13 mouse cellular contexts compared by ENCODE assay signal in the genomic region with DNA sequence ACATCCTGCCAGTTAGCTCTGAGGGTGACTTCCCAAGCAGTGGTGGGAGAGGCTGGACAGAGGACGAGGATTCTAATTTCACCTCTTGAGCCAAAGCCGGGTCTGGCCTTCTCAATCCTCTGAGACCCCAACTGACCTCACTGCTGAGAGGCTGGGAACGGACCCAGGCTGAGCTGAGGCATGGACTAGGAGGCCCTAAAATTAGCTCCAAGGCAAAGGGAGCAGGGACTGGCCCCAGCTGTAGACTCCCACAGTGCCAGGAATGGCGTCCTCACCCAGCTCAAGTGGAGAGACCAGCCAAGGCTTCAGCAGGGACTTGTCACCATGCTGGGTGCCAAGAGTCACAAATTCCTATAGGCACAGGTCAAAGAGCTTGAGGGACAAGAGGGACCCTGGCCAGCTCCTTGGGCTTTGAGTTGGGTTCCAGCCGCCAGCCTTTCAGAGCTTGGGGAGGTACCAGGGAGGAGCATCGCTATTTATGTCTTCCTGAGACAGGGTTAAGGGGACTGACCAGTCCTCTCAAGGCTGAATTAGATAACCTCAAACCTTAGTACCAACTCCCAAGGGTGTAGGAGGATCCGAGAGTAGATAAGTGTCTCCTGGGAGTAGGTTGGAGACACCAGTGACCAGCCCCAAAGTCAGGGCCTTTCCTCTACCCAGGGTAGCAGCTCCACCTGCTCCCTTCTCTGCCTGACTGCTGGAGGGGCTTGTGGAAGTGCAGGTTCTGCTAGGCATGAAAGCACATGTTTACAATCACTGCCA. TPM values are rescaled to one million over a fixed set of nuclear protein-coding genes. Genes with fewer than 3 reads are reported as not detected.
DNase-seq lines count a peak whose midpoint lies in the region; ATAC-seq lines count a peak whose summit lies in the region.
"Had no signal": no experiment of that assay in that cellular context is flagged by ENCODE, and none has a peak within 500 bp of the region (broad histone marks: within the 10 kb centered on the region; RNA-seq: fewer than 3 reads in every experiment).

No protein-coding gene starts in this region.

- DNase-seq in kidney, postnatal 4 days = peak; percentile 47 to 62
- DNase-seq in gastrocnemius, postnatal 4 days (ENCODE audit: low spot score in 2 of 2) = peak; percentile 46 to 63
- peak; percentile 68 to 79 for DNase-seq in heart, postnatal 36 days
- DNase-seq in adrenal gland, postnatal 25 days = no peak
- DNase-seq: cerebellum, adult 11 months; liver; spleen, adult 18-20 months; thymus, adult 2 months had no signal

- H3K36me3 ChIP-seq in kidney, embryonic 14.5 days (ENCODE audit: control insufficient read depth, insufficient read depth, low read length) = no peaks in the 10 kb centered on the region
- no peaks in the 10 kb centered on the region for H3K36me3 ChIP-seq in stomach, embryonic 15.5 days
- H3K36me3 ChIP-seq: hindbrain, embryonic 15.5 days had no signal

- no peak overlapping the region for H3K4me3 ChIP-seq in kidney, embryonic 14.5 days (ENCODE audit: low read length)
- H3K4me3 ChIP-seq in stomach, embryonic 15.5 days (replicated peaks) = no peak overlapping the region
- H3K4me3 ChIP-seq: hindbrain, embryonic 15.5 days had no signal

- H3K27ac ChIP-seq in kidney, embryonic 14.5 days (ENCODE audit: low read depth, low read length) = no peak overlapping the region
- H3K27ac ChIP-seq in stomach, embryonic 15.5 days = no peak overlapping the region
- H3K27ac ChIP-seq: hindbrain, embryonic 15.5 days had no signal

- H3K4me1 ChIP-seq in kidney, embryonic 14.5 days (ENCODE audit: control insufficient read depth, insufficient read depth, low read length) = no peaks in the 10 kb centered on the region
- no peaks in the 10 kb centered on the region; the same call in 1 of the 2 replicates for H3K4me1 ChIP-seq in stomach, embryonic 15.5 days

- no peak overlapping the region for H3K9ac ChIP-seq in kidney, embryonic 14.5 days (ENCODE audit: low read depth, low read length)
- no peak overlapping the region for H3K9ac ChIP-seq in stomach, embryonic 15.5 days
- H3K9ac ChIP-seq: hindbrain, embryonic 15.5 days had no signal

- intact Hi-C loops in heart, postnatal 36 days (cut with DNase I) = loop anchor here (2.0 kb wide), 1 partner anchor 143 kb away; no protein-coding TSS in a partner anchor

- ATAC-seq in kidney, embryonic 14.5 days (ENCODE audit: low FRiP score, low TSS enrichment) = no peak
- ATAC-seq in stomach, embryonic 15.5 days (ENCODE audit: insufficient read depth, low FRiP score, low read depth) = 0 out of 2 replicates have a peak, but pooled peaks have one; percentile 33
- no peak for ATAC-seq in inflammation-experienced regulatory T-cells, adult 6 months
- ATAC-seq in cerebellum, adult (ENCODE audit: insufficient number of reproducible peaks, low FRiP score, low TSS enrichment) = no peak

- H3K27me3 ChIP-seq in kidney, embryonic 14.5 days (ENCODE audit: control insufficient read depth, insufficient read depth, low read length) = no peaks in the 10 kb centered on the region
- H3K27me3 ChIP-seq in stomach, embryonic 15.5 days (replicated peaks) = no peaks in the 10 kb centered on the region
- H3K27me3 ChIP-seq: hindbrain, embryonic 15.5 days had no signal

- H3K9me3 ChIP-seq in kidney, embryonic 14.5 days (ENCODE audit: control insufficient read depth, low read length) = no peaks in the 10 kb centered on the region
- no peaks in the 10 kb centered on the region for H3K9me3 ChIP-seq in stomach, embryonic 15.5 days
- H3K9me3 ChIP-seq: hindbrain, embryonic 15.5 days had no signal

- H3K4me2 ChIP-seq in kidney, embryonic 14.5 days (replicated peaks; ENCODE audit: low read depth, low read length) = no peak overlapping the region
- no peak overlapping the region for H3K4me2 ChIP-seq in stomach, embryonic 15.5 days
- H3K4me2 ChIP-seq: hindbrain, embryonic 15.5 days had no signal

- WGBS in kidney, embryonic 14.5 days = 70% methylated on average over 7 of the region's 7 CpGs
- WGBS in stomach, embryonic 15.5 days = 71% methylated on average over 7 of the region's 7 CpGs

RNA-seq across cellular contexts. Expression of a gene that starts 36.8 kb away (rescaled TPM):
- 0.72 and 0.84 TPM in 2 replicates for polyA plus RNA-seq in kidney, embryonic 14.5 days (2014; fragmentation: Nextera tagmentation; extraction: Ambion mirVana)
- total RNA-seq in gastrocnemius, postnatal 4 days (2021) = 10 to 100 TPM; 30.8 to 33.2 TPM
- 10 to 100 TPM; 19.6 to 28.4 TPM for total RNA-seq in heart, postnatal 36 days (2021)
- polyA plus RNA-seq in stomach, embryonic 15.5 days (2015; fragmentation: Nextera tagmentation; extraction: Ambion mirVana) = 3.0 and 4.9 TPM in 2 replicates
- polyA plus RNA-seq in inflammation-experienced regulatory T-cells, adult 6 months (2017; shearing (Covaris generic)) = not detected
- total RNA-seq in adrenal gland, postnatal 25 days (2021) = 1.2 and 2.3 TPM in 2 replicates

RNA-seq across cellular contexts. Expression of a gene that starts 43.2 kb away (rescaled TPM):
- polyA plus RNA-seq in kidney, embryonic 14.5 days (2014; fragmentation: Nextera tagmentation; extraction: Ambion mirVana) = 20.5 and 35.5 TPM in 2 replicates
- total RNA-seq in gastrocnemius, postnatal 4 days (2021) = 10 to 100 TPM; 22.6 to 25.7 TPM
- 10 to 100 TPM; 22.8 to 25.3 TPM for total RNA-seq in heart, postnatal 36 days (2021)
- 20.0 and 21.2 TPM in 2 replicates for polyA plus RNA-seq in stomach, embryonic 15.5 days (2015; fragmentation: Nextera tagmentation; extraction: Ambion mirVana)
- polyA plus RNA-seq in inflammation-experienced regulatory T-cells, adult 6 months (2017; shearing (Covaris generic)) = 10 to 100 TPM; 29.3 to 53.7 (median 41.9) TPM
- 24.1 and 31.9 TPM in 2 replicates for total RNA-seq in adrenal gland, postnatal 25 days (2021)
